Mouse (Mus musculus) ES-Bruce4 (cell line): ENCODE measurements around the gene Gm12695. TPM values are rescaled to one million over a fixed set of nuclear protein-coding genes. Genes with fewer than 3 reads are reported as not detected.

Experiments
- H3K27ac ChIP-seq: 2 replicates; pipeline ENCODE4 v1.5.1; 2012; ENCODE audit warnings: low read length, inconsistent platforms; ENCODE audit not compliant: insufficient read depth
- H3K27me3 ChIP-seq: 2 replicates; pipeline ENCODE4 v1.6.1; 2012; ENCODE audit warnings: mild to moderate bottlenecking, low read length, inconsistent platforms; ENCODE audit not compliant: control insufficient read depth, poor library complexity, insufficient read depth, severe bottlenecking
- H3K36me3 ChIP-seq: 2 replicates; pipeline ENCODE4 v1.6.1; 2012; ENCODE audit warnings: inconsistent platforms, mild to moderate bottlenecking, low read length, moderate library complexity; ENCODE audit not compliant: control insufficient read depth, poor library complexity, insufficient read depth, severe bottlenecking
- H3K4me1 ChIP-seq: one replicate; pipeline ENCODE4 v1.8.1; 2011; ENCODE audit warnings: low read length; ENCODE audit not compliant: control insufficient read depth, insufficient read depth
- H3K4me3 ChIP-seq: 2 replicates; pipeline ENCODE4 v1.5.1; 2011; ENCODE audit warnings: low read depth, mild to moderate bottlenecking, low read length
- H3K9ac ChIP-seq: 2 replicates; pipeline ENCODE4 v1.6.1; 2012; ENCODE audit warnings: low read depth, mild to moderate bottlenecking, inconsistent platforms; ENCODE audit not compliant: poor library complexity, severe bottlenecking
- H3K9me3 ChIP-seq: replicated peaks from 2 replicates; pipeline ENCODE4 v1.6.1; 2012; ENCODE audit warnings: mild to moderate bottlenecking, low read length, inconsistent platforms; ENCODE audit not compliant: control insufficient read depth, poor library complexity, insufficient read depth, severe bottlenecking
- CTCF ChIP-seq: IDR thresholded peaks from one replicate; pipeline ENCODE4 v1.8.1; 2011; ENCODE audit warnings: low read depth, low read length
- EP300 ChIP-seq: IDR thresholded peaks from 2 replicates; pipeline ENCODE4 v1.6.1; 2011; ENCODE audit warnings: low read depth, low read length; ENCODE audit not compliant: insufficient read depth
- POLR2A ChIP-seq: IDR thresholded peaks from one replicate; pipeline ENCODE4 v1.8.1; 2011; ENCODE audit warnings: low read length; ENCODE audit not compliant: insufficient read depth
- polyA plus RNA-seq: library from polyadenylated mRNA; stranded (reverse); fragments of >200 nt; gene quantifications from 2 replicates; pipeline ENCODE4 v1.2.4, GENCODE M21; 2011; ENCODE audit warnings: low read depth; ENCODE audit not compliant: missing spikeins, insufficient read depth, insufficient read length

The Gm12695 gene
- polyA plus RNA-seq, 1 experiment = not detected

GRCm38 (mm10) chr4:96791301-96791700 is 6.3 kb upstream of the Gm12695 start:
- Histone ChIP-seq H3K9ac (no peak overlapping the region), H3K4me1 (no peaks in the 10 kb centered on the region), H3K27ac (no peak overlapping the region), H3K27me3 (no peaks in the 10 kb centered on the region), H3K9me3 (no peaks in the 10 kb centered on the region), H3K4me3 (no peak overlapping the region), H3K36me3 (no peaks in the 10 kb centered on the region)
- TF ChIP-seq EP300 = no peak
- no peak for TF ChIP-seq CTCF
- TF ChIP-seq POLR2A = no peak

DNA sequence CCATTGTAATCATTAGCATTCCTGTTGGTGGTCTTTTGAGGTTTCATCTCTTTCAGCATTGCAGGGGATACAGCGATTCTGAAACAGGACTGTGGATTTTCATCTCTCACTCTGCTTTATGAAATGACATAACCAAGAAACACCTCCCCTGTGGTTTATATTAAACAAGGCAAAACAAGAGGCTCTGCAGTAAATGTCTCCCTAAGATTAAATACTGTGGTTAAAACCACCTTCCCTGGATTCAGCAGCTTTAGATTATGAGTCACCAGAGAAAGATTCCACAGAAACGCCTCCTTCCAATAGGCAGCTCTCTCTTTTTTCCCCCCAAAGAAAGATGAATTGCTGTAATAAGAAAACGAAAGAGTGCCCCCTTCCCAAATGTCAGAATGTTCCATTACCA is 4.9 kb upstream of the Gm12695 start:
- Histone ChIP-seq H3K27me3 (no peaks in the 10 kb centered on the region), H3K36me3 (no peaks in the 10 kb centered on the region), H3K4me1 (no peaks in the 10 kb centered on the region), H3K27ac (no peak overlapping the region), H3K4me3 (no peak overlapping the region), H3K9ac (no peak overlapping the region), H3K9me3 (no peaks in the 10 kb centered on the region)
- TF ChIP-seq CTCF (no peak), EP300 (no peak), POLR2A (no peak)

- Histone ChIP-seq H3K36me3 (no peaks in the 10 kb centered on the region), H3K9ac (no peak overlapping the region), H3K4me3 (no peak overlapping the region), H3K4me1 (no peaks in the 10 kb centered on the region), H3K27me3 (no peaks in the 10 kb centered on the region), H3K9me3 (no peaks in the 10 kb centered on the region), H3K27ac (no peak overlapping the region)
- no peak for TF ChIP-seq CTCF
Measured at GRCm38 (mm10) chr4:96786610-96787009, 1.6 kb upstream of the Gm12695 start.

DNA sequence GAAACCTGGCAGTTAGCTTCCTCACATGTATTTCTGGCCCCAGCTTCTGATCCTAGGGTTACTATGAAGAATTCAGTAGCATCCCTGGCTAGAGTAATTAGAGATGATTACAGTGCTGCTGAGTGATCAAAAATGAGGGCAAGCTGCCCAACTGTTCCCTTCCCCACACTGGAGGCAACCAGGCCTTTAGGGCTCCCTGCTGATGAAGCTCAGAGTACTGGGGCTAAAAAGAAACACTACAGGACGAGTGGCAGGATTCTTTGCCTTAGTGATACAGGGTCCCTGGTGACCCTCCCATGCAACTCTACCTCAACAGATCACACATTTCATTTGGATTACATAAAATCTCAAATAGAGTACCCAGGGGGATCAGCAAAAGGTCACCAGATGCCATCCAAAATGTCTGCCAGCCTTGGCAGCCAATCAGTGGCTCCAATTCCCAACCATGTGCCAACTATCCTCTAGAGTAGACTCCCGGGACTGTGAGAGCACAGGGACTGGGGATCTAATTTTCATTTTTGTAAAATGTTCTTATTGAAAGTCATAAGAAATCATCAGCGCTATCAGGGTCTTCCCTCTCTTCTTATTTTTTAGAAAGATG is 11.9 kb downstream of the Gm12695 start:
- Histone ChIP-seq H3K27me3 (no peaks in the 10 kb centered on the region), H3K36me3 (no peaks in the 10 kb centered on the region), H3K9me3 (no peaks in the 10 kb centered on the region), H3K4me1 (no peaks in the 10 kb centered on the region), H3K9ac (no peak overlapping the region), H3K27ac (no peak overlapping the region), H3K4me3 (no peak overlapping the region)
- TF ChIP-seq EP300 (no peak), CTCF (no peak), POLR2A (no peak)

DNA sequence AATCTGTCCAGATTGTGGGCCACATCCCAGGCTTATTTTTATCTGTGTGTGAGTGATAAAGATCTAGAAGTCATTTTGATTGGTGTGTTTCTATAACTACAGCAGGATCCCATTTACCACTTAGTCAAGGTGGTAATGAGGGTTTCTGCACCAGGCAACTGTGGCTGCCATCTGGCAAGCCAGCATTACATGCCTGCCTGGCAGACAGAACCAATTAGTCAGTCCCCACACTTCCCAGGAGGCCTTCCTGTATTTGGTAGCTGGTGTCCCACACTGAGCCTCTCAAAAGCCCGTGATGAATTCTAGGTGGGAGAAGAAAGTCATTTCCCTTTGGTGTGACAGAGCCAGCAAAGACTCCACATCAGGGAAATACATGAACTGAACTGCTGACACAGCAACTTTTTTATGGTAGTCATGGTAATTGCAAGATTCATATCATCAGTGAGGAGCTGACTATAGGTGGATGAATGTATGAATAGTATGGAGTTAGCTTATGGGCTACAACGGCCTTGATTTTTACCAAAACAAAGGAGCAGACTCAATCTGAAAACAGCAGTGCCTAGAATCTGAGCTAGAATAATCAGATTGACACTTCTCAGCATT is 18.5 kb downstream of the Gm12695 start:
- no peak overlapping the region for H3K27ac ChIP-seq

GRCm38 (mm10) chr4:96751953-96752352 is 33.0 kb downstream of the Gm12695 start:
- TF ChIP-seq CTCF (no peak), EP300 (no peak), POLR2A (no peak)
- Histone ChIP-seq H3K27me3 (no peaks in the 10 kb centered on the region), H3K4me3 (no peak overlapping the region), H3K36me3 (no peaks in the 10 kb centered on the region), H3K9me3 (no peaks in the 10 kb centered on the region), H3K27ac (no peak overlapping the region), H3K4me1 (no peaks in the 10 kb centered on the region), H3K9ac (no peak overlapping the region)

More for the DNA sequence above, 18.5 kb downstream of the Gm12695 start:
- no peak for TF ChIP-seq POLR2A
- no peak for TF ChIP-seq CTCF
- TF ChIP-seq EP300 = no peak
- Histone ChIP-seq H3K4me3 (no peak overlapping the region), H3K27me3 (no peaks in the 10 kb centered on the region), H3K9ac (no peak overlapping the region), H3K9me3 (no peaks in the 10 kb centered on the region), H3K4me1 (no peaks in the 10 kb centered on the region), H3K36me3 (no peaks in the 10 kb centered on the region)
